Mouse (Mus musculus) heart, postnatal 25 days (tissue): ENCODE results near the gene Cyp3a41a. TPM values are rescaled to one million over a fixed set of nuclear protein-coding genes. Genes with fewer than 3 reads are reported as not detected.
"Not testable (repeated sequence)": the region's sequence is repeated elsewhere in the genome, so short reads cannot be mapped to it uniquely, and the experiment has no call there.

Experiments
- DNase-seq: peaks from one replicate; pipeline ENCODE4 v3.0.0; 2022; ENCODE audit warnings: low spot score
- intact Hi-C: fragments of 180-260 bp; cut with DNase I; formaldehyde crosslinking; loops from one replicate; pipeline ENCODE4 v1.15.1; 2025
- total RNA-seq, 2 experiments: library from RNA; stranded (reverse); gene quantifications; 2 replicates each; pipeline ENCODE4 v1.2.3; 2021

Cyp3a41a gene
- not detected for total RNA-seq

DNA sequence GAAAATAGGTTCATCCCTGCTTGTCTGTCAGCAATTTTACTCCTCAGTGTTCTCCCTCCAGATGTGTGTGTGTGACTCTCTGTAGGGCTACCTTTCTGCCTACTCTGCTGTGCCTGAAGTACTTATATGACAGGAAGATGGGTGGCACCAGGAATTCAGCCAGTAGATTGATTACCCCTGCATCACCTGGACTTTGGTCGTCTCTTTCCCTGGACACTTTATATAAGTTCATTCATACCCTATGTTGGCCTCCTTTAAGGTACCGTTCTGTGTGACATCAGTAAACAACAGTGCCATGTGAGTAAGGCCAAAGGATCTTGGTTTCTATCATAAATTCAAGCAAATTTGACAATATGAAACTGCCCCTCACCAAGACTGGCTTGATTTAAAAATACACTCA lies at the start of gene Cyp3a41a:
Gene Cyp3a41a, minus strand, starts transcription at position 101 of the 400 bp plus-strand sequence.
- intact Hi-C loops: not testable (repeated sequence)

DNA sequence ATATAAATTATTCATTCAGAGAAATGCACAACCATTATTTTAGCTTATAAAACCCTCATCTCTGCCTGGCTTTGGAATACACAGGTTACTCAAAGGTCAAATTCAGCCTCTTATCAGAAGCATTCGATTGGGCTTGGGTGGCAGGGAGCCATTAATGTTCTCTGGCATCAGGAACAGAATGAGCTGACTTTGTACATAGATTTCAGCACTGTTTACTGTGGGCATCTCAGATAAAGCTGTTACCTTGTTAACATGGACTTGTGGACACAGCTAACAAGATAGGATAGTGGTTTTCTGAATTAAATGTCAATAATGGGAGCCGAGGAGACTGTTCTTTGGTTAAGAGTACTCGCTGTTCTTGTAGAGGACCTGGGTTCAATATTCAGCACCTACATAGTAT lies 17.6 kb upstream of the Cyp3a41a start:
- intact Hi-C loops, DNase-seq: not testable (repeated sequence)

More for the DNA sequence above, at the start of gene Cyp3a41a:
- DNase-seq: not testable (repeated sequence)

DNA sequence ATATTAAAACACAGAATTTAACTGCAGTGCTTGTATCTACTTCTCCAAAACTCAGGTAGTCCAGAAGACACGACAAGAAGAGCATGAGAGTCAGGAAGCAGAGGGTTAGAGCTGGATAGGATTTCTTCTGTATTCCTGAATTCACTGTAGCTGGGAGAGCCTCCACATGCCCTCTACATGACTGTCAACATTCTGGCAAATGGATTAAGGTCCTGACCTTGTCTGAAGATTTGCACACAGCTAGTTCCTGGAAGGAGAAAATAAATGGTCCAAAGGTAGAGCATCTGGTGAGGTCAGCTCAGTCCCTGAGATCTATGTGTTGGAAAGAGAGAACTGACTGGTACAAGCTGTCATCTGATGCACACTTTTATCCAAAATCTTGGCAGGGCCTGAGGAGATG lies 5.6 kb downstream of the Cyp3a41a start:
- intact Hi-C loops, DNase-seq: not testable (repeated sequence)

DNA sequence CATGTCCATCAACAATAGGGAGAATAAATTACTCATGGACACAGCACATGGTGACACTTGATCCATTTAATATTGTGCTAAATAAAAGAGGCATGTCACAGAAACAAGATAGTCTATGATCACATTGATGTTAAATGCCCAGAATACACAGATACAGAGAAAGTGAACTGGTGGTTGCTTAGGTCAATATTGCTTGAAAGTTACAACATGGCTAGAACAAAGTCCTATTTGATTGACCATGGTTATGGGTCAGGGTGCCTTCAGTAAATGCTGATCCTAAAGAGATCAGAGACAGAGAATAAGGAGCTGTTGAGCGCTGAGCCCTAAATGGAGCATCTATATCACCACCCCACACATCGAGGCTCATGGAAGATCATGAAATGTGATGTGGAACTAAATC lies 12.6 kb downstream of the Cyp3a41a start:
- intact Hi-C loops, DNase-seq: not testable (repeated sequence)

DNA sequence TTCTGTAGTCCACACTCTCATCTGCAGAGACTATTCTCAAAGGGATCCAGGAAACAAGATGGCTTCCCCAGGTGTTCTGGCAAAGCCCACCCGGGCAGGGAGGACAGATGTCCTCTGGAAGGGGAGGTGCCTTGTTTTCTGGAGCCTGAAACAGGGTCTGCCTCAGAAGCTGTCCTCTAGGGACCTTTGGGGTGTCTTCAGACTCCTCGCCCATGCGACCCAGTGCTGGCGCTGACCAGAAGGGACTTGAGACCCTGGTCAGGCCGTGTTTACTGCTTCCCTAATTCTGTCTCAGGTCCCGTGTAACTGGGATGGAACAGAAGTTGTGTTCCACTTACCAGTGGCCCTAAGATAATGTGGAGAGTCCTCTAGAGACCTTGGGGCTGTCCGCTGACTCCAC lies 57.9 kb downstream of the Cyp3a41a start:
- DNase-seq: no peak
- intact Hi-C loops: no loop called here

DNA sequence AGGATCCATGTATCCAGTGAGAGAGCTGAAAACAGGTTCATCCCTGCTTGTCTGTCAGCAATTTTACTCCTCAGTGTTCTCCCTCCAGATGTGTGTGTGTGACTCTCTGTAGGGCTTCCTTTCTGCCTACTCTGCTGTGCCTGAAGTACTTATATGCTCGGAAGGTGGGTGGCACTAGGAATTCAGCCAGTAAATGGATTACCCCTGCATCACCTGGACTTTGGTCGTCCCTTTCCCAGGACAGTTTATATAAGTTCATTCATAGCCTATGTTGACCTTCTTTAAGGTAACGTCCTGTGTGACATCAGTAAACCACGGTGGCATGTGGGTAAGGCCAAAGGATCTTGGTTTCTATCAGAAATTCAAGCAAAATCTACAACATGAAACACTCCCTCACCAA lies 72.2 kb downstream of the Cyp3a41a start:
- intact Hi-C loops: no loop called here
- no peak for DNase-seq

Other genes with a start within 250 kb of the Cyp3a41a start
- gene Cyp3a41b, start 135.4 kb downstream of the Cyp3a41a start, total RNA-seq: not detected
- not detected for gene Cyp3a44, start 85.7 kb upstream of the Cyp3a41a start, total RNA-seq
- gene Cyp3a11, start 159.8 kb upstream of the Cyp3a41a start, total RNA-seq: not detected